Mouse (Mus musculus) ES-E14 (cell line): ENCODE measurements at regions not wholly inside any gene's neighbourhood (a gene's known extent, or its start where the extent isn't known, plus 50 kb on each side); places are given as distances from the start of the nearest gene placed in this dataset.

Experiments
- DNase-seq: peaks from one replicate; pipeline ENCODE4 v3.0.0-alpha.2; 2013; ENCODE audit warnings: low read depth, low spot score
- H3K27ac ChIP-seq: 2 replicates; pipeline ENCODE4 v1.5.1; 2012; ENCODE audit warnings: low read depth, mild to moderate bottlenecking, low read length, moderate library complexity, mixed read lengths; ENCODE audit not compliant: poor library complexity, insufficient read depth, severe bottlenecking
- H3K36me3 ChIP-seq: 2 replicates; pipeline ENCODE4 v1.6.1; 2012; ENCODE audit warnings: mild to moderate bottlenecking, low read length, moderate library complexity, mixed read lengths; ENCODE audit not compliant: control insufficient read depth, poor library complexity, insufficient read depth, severe bottlenecking
- H3K4me1 ChIP-seq, 2 experiments: fragments of 150-350 bp in 1 of 2; sonication (generic) in 1 of 2; 2 replicates each; pipeline ENCODE4 v1.6.1; 2012; ENCODE audit warnings: low read length in 2 of 2, mild to moderate bottlenecking in 1 of 2, mixed read lengths in 1 of 2; ENCODE audit not compliant: control insufficient read depth in 2 of 2, insufficient read depth in 2 of 2, poor library complexity in 1 of 2
- H3K4me3 ChIP-seq, 2 experiments: fragments of 150-350 bp in 1 of 2; sonication (generic) in 1 of 2; 2 replicates each; pipeline ENCODE4 v1.5.1; 2012; ENCODE audit warnings: low read length in 2 of 2, low read depth in 1 of 2, mild to moderate bottlenecking in 1 of 2, mixed read lengths in 1 of 2; ENCODE audit not compliant: insufficient read depth in 1 of 2, poor library complexity in 1 of 2, severe bottlenecking in 1 of 2
- H3K9ac ChIP-seq: 2 replicates; pipeline ENCODE4 v1.6.1; 2012; ENCODE audit warnings: low read depth, mild to moderate bottlenecking, low read length, mixed read lengths; ENCODE audit not compliant: poor library complexity, insufficient read depth, severe bottlenecking
- H3K9me3 ChIP-seq: fragments of 150-350 bp; sonication (generic); 2 replicates; pipeline ENCODE4 v1.6.1; 2012; ENCODE audit warnings: low read depth, mild to moderate bottlenecking, low read length; ENCODE audit not compliant: control insufficient read depth, insufficient read depth
- CHD2 ChIP-seq: IDR thresholded peaks from 2 replicates; pipeline ENCODE4 v1.6.1; 2014; ENCODE audit warnings: mild to moderate bottlenecking, low read depth, low read length, inconsistent platforms
- HCFC1 ChIP-seq: IDR thresholded peaks from 2 replicates; pipeline ENCODE4 v1.6.1; 2012; ENCODE audit warnings: low read length, inconsistent platforms, borderline replicate concordance; ENCODE audit not compliant: insufficient read depth
- MAFK ChIP-seq: IDR thresholded peaks from 2 replicates; pipeline ENCODE4 v1.6.1; 2014; ENCODE audit warnings: mild to moderate bottlenecking, low read depth, low read length, inconsistent platforms; ENCODE audit not compliant: insufficient read depth
- ZC3H11A ChIP-seq: IDR thresholded peaks from 2 replicates; pipeline ENCODE4 v1.6.1; 2012; ENCODE audit warnings: low read depth, mild to moderate bottlenecking, inconsistent platforms, low read length, borderline replicate concordance
- ZNF384 ChIP-seq: IDR thresholded peaks from 2 replicates; pipeline ENCODE4 v1.6.1; 2012; ENCODE audit warnings: low read depth, low read length, inconsistent platforms
- in situ Hi-C, 2 experiments: fragments of 600-800 bp; cut with MboI; formaldehyde crosslinking; loops; one replicate each; pipeline ENCODE4 v1.15.1; 2025; ENCODE audit warnings: low sequenced_read_pairs in 2 of 2, inconsistent platforms in 1 of 2; ENCODE audit not compliant: unreplicated experiment in 2 of 2

- Histone ChIP-seq H3K9ac (no peak overlapping the region), H3K9me3 (no peaks in the 10 kb centered on the region), H3K27ac (no peak overlapping the region), H3K4me1 (no peaks in the 10 kb centered on the region), H3K4me3 (no peak overlapping the region), H3K36me3 (no peaks in the 10 kb centered on the region)
- no peak for TF ChIP-seq CHD2
- no peak for TF ChIP-seq ZC3H11A
- no peak for TF ChIP-seq MAFK
- TF ChIP-seq ZNF384, result no peak
- in situ Hi-C loops, result no loop called here
- DNase-seq, result peak; percentile 42
Measured at GRCm38 (mm10) chr16:91166866-91167265, 58.4 kb upstream of the Olig2 start.

- in situ Hi-C loops, result no loop called here
- Histone ChIP-seq H3K36me3 (no peaks in the 10 kb centered on the region), H3K4me3 (no peak overlapping the region), H3K4me1 (no peaks in the 10 kb centered on the region), H3K9me3 (no peaks in the 10 kb centered on the region), H3K27ac (no peak overlapping the region), H3K9ac (no peak overlapping the region)
- TF ChIP-seq MAFK (no peak), ZNF384 (no peak), ZC3H11A (no peak), HCFC1 (no peak), CHD2 (no peak)
- no peak for DNase-seq
Measured at GRCm38 (mm10) chr16:91168398-91168797, 56.9 kb upstream of the Olig2 start.

GRCm38 (mm10) chr16:91169829-91170228 lies 55.4 kb upstream of the Olig2 start:
- TF ChIP-seq HCFC1 (no peak), ZNF384 (no peak), ZC3H11A (no peak), CHD2 (no peak), MAFK (no peak)
- DNase-seq, result no peak
- Histone ChIP-seq H3K4me3 (peak overlapping the region in 1 of 2 experiments; percentile 4; a peak in 1 of 4 replicates), H3K9me3 (no peaks in the 10 kb centered on the region), H3K9ac (0 out of 2 replicates have a peak overlapping the region, but pooled peaks have one; percentile 5), H3K36me3 (no peaks in the 10 kb centered on the region), H3K27ac (no peak overlapping the region), H3K4me1 (no peaks in the 10 kb centered on the region)
- in situ Hi-C loops, result no loop called here

GRCm38 (mm10) chr16:91171911-91172440 lies 53.3 kb upstream of the Olig2 start:
- Histone ChIP-seq H3K4me3 (no peak overlapping the region), H3K9ac (no peak overlapping the region), H3K27ac (no peak overlapping the region), H3K9me3 (no peaks in the 10 kb centered on the region), H3K4me1 (no peaks in the 10 kb centered on the region), H3K36me3 (no peaks in the 10 kb centered on the region)
- in situ Hi-C loops, result no loop called here
- DNase-seq, result no peak
- TF ChIP-seq CHD2 (no peak), ZC3H11A (no peak), MAFK (no peak), ZNF384 (no peak), HCFC1 (no peak)

- Histone ChIP-seq H3K4me3 (no peak overlapping the region), H3K9me3 (no peaks in the 10 kb centered on the region), H3K36me3 (no peaks in the 10 kb centered on the region), H3K27ac (no peak overlapping the region), H3K9ac (no peak overlapping the region), H3K4me1 (no peaks in the 10 kb centered on the region)
- in situ Hi-C loops, result no loop called here
- TF ChIP-seq HCFC1 (no peak), ZNF384 (no peak), CHD2 (no peak), ZC3H11A (no peak), MAFK (no peak)
- DNase-seq, result no peak
Measured at GRCm38 (mm10) chr16:91172510-91172909, 52.7 kb upstream of the Olig2 start.
